Mouse (Mus musculus) CH12.LX (cell line): Measurements from ENCODE around the gene Zfp329. TPM values are rescaled to one million over a fixed set of nuclear protein-coding genes. Genes with fewer than 3 reads are reported as not detected.

ENCODE experiments used
- DNase-seq: peaks from one replicate; pipeline ENCODE4 v3.0.0-alpha.2; 2013; ENCODE audit errors: extremely low read depth
- H3K27ac ChIP-seq: 2 replicates; pipeline ENCODE4 v1.5.1; 2012; ENCODE audit warnings: low read depth, mild to moderate bottlenecking, control low read depth, moderate library complexity; ENCODE audit not compliant: insufficient read depth
- H3K27me3 ChIP-seq: replicated peaks from 2 replicates; pipeline ENCODE3; 2012; ENCODE audit warnings: inconsistent platforms
- H3K36me3 ChIP-seq, 2 experiments: replicated peaks in 1 of 2; 2 replicates each; pipeline versions ENCODE3 to v1.6.1; 2012; ENCODE audit warnings: inconsistent platforms in 1 of 2, low read length in 1 of 2, mild to moderate bottlenecking in 1 of 2, mixed read lengths in 1 of 2, moderate library complexity in 1 of 2; ENCODE audit not compliant: control insufficient read depth in 1 of 2, insufficient read depth in 1 of 2
- H3K4me1 ChIP-seq, 2 experiments: 2 replicates each; pipeline ENCODE4 v1.6.1; 2012; ENCODE audit warnings: inconsistent platforms in 1 of 2, moderate library complexity in 1 of 2; ENCODE audit not compliant: insufficient read depth in 2 of 2, control insufficient read depth in 1 of 2
- H3K4me2 ChIP-seq: 2 replicates; pipeline ENCODE4 v1.6.1; 2012; ENCODE audit warnings: low read depth, mild to moderate bottlenecking, control low read depth; ENCODE audit not compliant: poor library complexity, insufficient read depth, severe bottlenecking
- H3K4me3 ChIP-seq, 3 experiments: fragments of 150-350 bp in 1 of 3; sonication (generic) in 1 of 3; replicated peaks in 1 of 3; 2 replicates each; pipeline versions ENCODE3 to v1.5.1; 2011 to 2012; ENCODE audit warnings: low read depth in 2 of 3, low read length in 2 of 3, mild to moderate bottlenecking in 2 of 3, moderate library complexity in 2 of 3, control low read depth in 1 of 3, improper control_type of control experiment in 1 of 3, inconsistent platforms in 1 of 3, mixed read lengths in 1 of 3; ENCODE audit not compliant: poor library complexity in 1 of 3
- H3K79me2 ChIP-seq: replicated peaks from 2 replicates; pipeline ENCODE4 v1.6.1; 2012; ENCODE audit warnings: mild to moderate bottlenecking, moderate library complexity; ENCODE audit not compliant: control insufficient read depth, poor library complexity, insufficient read depth, severe bottlenecking; ENCODE audit errors: extremely low read depth
- H3K9ac ChIP-seq: 2 replicates; pipeline ENCODE4 v1.6.1; 2012; ENCODE audit warnings: low read depth, mild to moderate bottlenecking, control low read depth, moderate library complexity; ENCODE audit not compliant: insufficient read depth
- H3K9me3 ChIP-seq: replicated peaks from 2 replicates; pipeline ENCODE3; 2012; ENCODE audit warnings: low read length, inconsistent platforms, mixed read lengths
- BHLHE40 ChIP-seq: IDR thresholded peaks from 2 replicates; pipeline ENCODE4 v1.6.1; 2011; ENCODE audit warnings: mild to moderate bottlenecking, low read depth, low read length, improper control_type of control experiment
- CHD1 ChIP-seq: IDR thresholded peaks from 2 replicates; pipeline ENCODE4 v1.6.1; 2012; ENCODE audit warnings: low read depth, low read length, improper control_type of control experiment, inconsistent platforms
- CHD2 ChIP-seq: IDR thresholded peaks from 2 replicates; pipeline ENCODE4 v1.6.1; 2011; ENCODE audit warnings: low read length, improper control_type of control experiment
- CTCF ChIP-seq, 2 experiments: IDR thresholded peaks in 1 of 2; conservative IDR thresholded peaks in 1 of 2; 2 replicates each; pipeline ENCODE4 v1.5.1; 2011 to 2012; ENCODE audit warnings: low read depth in 2 of 2, low read length in 2 of 2, improper control_type of control experiment in 1 of 2, inconsistent platforms in 1 of 2, mild to moderate bottlenecking in 1 of 2, moderate library complexity in 1 of 2
- E2F4 ChIP-seq: IDR thresholded peaks from 2 replicates; pipeline ENCODE4 v1.6.1; 2011; ENCODE audit warnings: low read depth, low read length, improper control_type of control experiment; ENCODE audit not compliant: insufficient replicate concordance
- ELF1 ChIP-seq: IDR thresholded peaks from 2 replicates; pipeline ENCODE4 v1.6.1; 2014; ENCODE audit warnings: low read depth, mild to moderate bottlenecking, inconsistent platforms, low read length, improper control_type of control experiment
- EP300 ChIP-seq: IDR thresholded peaks from 2 replicates; pipeline ENCODE4 v1.6.1; 2011; ENCODE audit warnings: low read length, improper control_type of control experiment
- ETS1 ChIP-seq: conservative IDR thresholded peaks from 2 replicates; pipeline ENCODE4 v1.6.1; 2012; ENCODE audit warnings: low read depth, mild to moderate bottlenecking, inconsistent platforms, low read length, improper control_type of control experiment, moderate library complexity
- GABPA ChIP-seq: IDR thresholded peaks from 2 replicates; pipeline ENCODE4 v1.6.1; 2012; ENCODE audit warnings: low read depth, low read length, improper control_type of control experiment, inconsistent platforms; ENCODE audit not compliant: insufficient replicate concordance
- HCFC1 ChIP-seq: IDR thresholded peaks from 2 replicates; pipeline ENCODE4 v1.6.1; 2012; ENCODE audit warnings: low read depth, mild to moderate bottlenecking, inconsistent platforms, low read length, improper control_type of control experiment
- IRF4 ChIP-seq: IDR thresholded peaks from 2 replicates; pipeline ENCODE4 v1.6.1; 2014; ENCODE audit warnings: low read depth, mild to moderate bottlenecking, inconsistent platforms, low read length, improper control_type of control experiment
- JUN ChIP-seq: IDR thresholded peaks from 2 replicates; pipeline ENCODE4 v1.6.1; 2011; ENCODE audit warnings: low read depth, mild to moderate bottlenecking, low read length, improper control_type of control experiment, moderate library complexity; ENCODE audit not compliant: insufficient read depth
- JUND ChIP-seq: conservative IDR thresholded peaks from 2 replicates; pipeline ENCODE4 v1.6.1; 2011; ENCODE audit warnings: low read depth, low read length, improper control_type of control experiment
- KAT2A ChIP-seq: IDR thresholded peaks from 2 replicates; pipeline ENCODE4 v1.6.1; 2012; ENCODE audit warnings: low read length, improper control_type of control experiment, inconsistent platforms; ENCODE audit not compliant: insufficient replicate concordance
- MAFK ChIP-seq: IDR thresholded peaks from 2 replicates; pipeline ENCODE4 v1.6.1; 2011; ENCODE audit warnings: low read length, improper control_type of control experiment; ENCODE audit not compliant: insufficient replicate concordance
- MAX ChIP-seq: IDR thresholded peaks from 2 replicates; pipeline ENCODE4 v1.6.1; 2011; ENCODE audit warnings: low read length, improper control_type of control experiment
- MAZ ChIP-seq: IDR thresholded peaks from 2 replicates; pipeline ENCODE4 v1.6.1; 2012; ENCODE audit warnings: low read depth, mild to moderate bottlenecking, inconsistent platforms, low read length, improper control_type of control experiment, moderate library complexity
- MEF2A ChIP-seq: IDR thresholded peaks from 2 replicates; pipeline ENCODE4 v1.6.1; 2014; ENCODE audit warnings: low read depth, mild to moderate bottlenecking, inconsistent platforms, low read length, improper control_type of control experiment, borderline replicate concordance
- MXI1 ChIP-seq: IDR thresholded peaks from 2 replicates; pipeline ENCODE4 v1.6.1; 2011; ENCODE audit warnings: mild to moderate bottlenecking, low read depth, low read length, improper control_type of control experiment
- MYC ChIP-seq: IDR thresholded peaks from 2 replicates; pipeline ENCODE4 v1.6.1; 2011; ENCODE audit warnings: low read depth, mild to moderate bottlenecking, improper control_type of control experiment, low read length
- NELFE ChIP-seq: IDR thresholded peaks from 2 replicates; pipeline ENCODE4 v1.6.1; 2011; ENCODE audit warnings: low read depth, low read length, improper control_type of control experiment
- NRF1 ChIP-seq: IDR thresholded peaks from 2 replicates; pipeline ENCODE4 v1.6.1; 2014; ENCODE audit warnings: low read depth, mild to moderate bottlenecking, inconsistent platforms, low read length, improper control_type of control experiment, moderate library complexity
- PAX5 ChIP-seq: IDR thresholded peaks from 2 replicates; pipeline ENCODE4 v1.6.1; 2012; ENCODE audit warnings: low read length, inconsistent platforms, mixed read lengths
- POLR2A ChIP-seq: IDR thresholded peaks from 2 replicates; pipeline ENCODE4 v1.6.1; 2011; ENCODE audit warnings: low read depth, mild to moderate bottlenecking, improper control_type of control experiment, low read length
- POLR2AphosphoS2 ChIP-seq: IDR thresholded peaks from 2 replicates; pipeline ENCODE4 v1.6.1; 2011; ENCODE audit warnings: low read depth, low read length, improper control_type of control experiment
- RAD21 ChIP-seq: IDR thresholded peaks from 2 replicates; pipeline ENCODE4 v1.6.1; 2011; ENCODE audit warnings: low read depth, mild to moderate bottlenecking, low read length, improper control_type of control experiment, moderate library complexity
- RCOR1 ChIP-seq: conservative IDR thresholded peaks from 2 replicates; pipeline ENCODE4 v1.6.1; 2012; ENCODE audit warnings: low read depth, mild to moderate bottlenecking, inconsistent platforms, low read length, improper control_type of control experiment
- SIN3A ChIP-seq: IDR thresholded peaks from 2 replicates; pipeline ENCODE4 v1.6.1; 2012; ENCODE audit warnings: low read length, improper control_type of control experiment, inconsistent platforms
- SMC3 ChIP-seq: IDR thresholded peaks from 2 replicates; pipeline ENCODE4 v1.6.1; 2011; ENCODE audit warnings: low read depth, low read length, improper control_type of control experiment
- TBP ChIP-seq: conservative IDR thresholded peaks from 2 replicates; pipeline ENCODE4 v1.6.1; 2011; ENCODE audit warnings: low read depth, low read length, improper control_type of control experiment
- TCF12 ChIP-seq: IDR thresholded peaks from 2 replicates; pipeline ENCODE4 v1.6.1; 2014; ENCODE audit warnings: low read depth, mild to moderate bottlenecking, inconsistent platforms, low read length, improper control_type of control experiment
- UBTF ChIP-seq: IDR thresholded peaks from 2 replicates; pipeline ENCODE4 v1.6.1; 2012; ENCODE audit warnings: low read depth, mild to moderate bottlenecking, inconsistent platforms, low read length, improper control_type of control experiment, moderate library complexity
- USF1 ChIP-seq: IDR thresholded peaks from 2 replicates; pipeline ENCODE4 v1.6.1; 2014; ENCODE audit warnings: low read depth, mild to moderate bottlenecking, inconsistent platforms, low read length, improper control_type of control experiment
- USF2 ChIP-seq: conservative IDR thresholded peaks from 2 replicates; pipeline ENCODE4 v1.6.1; 2011; ENCODE audit warnings: low read depth, low read length, improper control_type of control experiment
- ZC3H11A ChIP-seq: IDR thresholded peaks from 2 replicates; pipeline ENCODE4 v1.6.1; 2012; ENCODE audit warnings: low read depth, mild to moderate bottlenecking, inconsistent platforms, low read length, improper control_type of control experiment
- ZKSCAN1 ChIP-seq: IDR thresholded peaks from 2 replicates; pipeline ENCODE4 v1.6.1; 2012; ENCODE audit warnings: low read depth, inconsistent platforms, low read length, improper control_type of control experiment, borderline replicate concordance
- ZMIZ1 ChIP-seq: IDR thresholded peaks from 2 replicates; pipeline ENCODE4 v1.6.1; 2012; ENCODE audit warnings: low read depth, mild to moderate bottlenecking, inconsistent platforms, low read length, improper control_type of control experiment
- ZNF384 ChIP-seq: IDR thresholded peaks from 2 replicates; pipeline ENCODE4 v1.6.1; 2012; ENCODE audit warnings: low read depth, low read length, improper control_type of control experiment, inconsistent platforms
- dilution Hi-C: fragments of 300-500 bp; cut with MboI; formaldehyde crosslinking; loops from 2 replicates; pipeline ENCODE4 v1.14.3; 2020; ENCODE audit warnings: low sequenced_read_pairs; ENCODE audit not compliant: extremely low pct_unique_long_range_greater_than_20kb, extremely low pct_ligation_motif_present
- in situ Hi-C: fragments of 300-500 bp; cut with MboI; formaldehyde crosslinking; loops from 3 replicates; pipeline ENCODE4 v1.14.3; 2019; ENCODE audit warnings: low sequenced_read_pairs, low pct_ligation_motif_present, low pct_unique_long_range_greater_than_20kb, mixed read lengths
- polyA plus RNA-seq: library from polyadenylated mRNA; unstranded; fragments of >175 nt; gene quantifications from 2 replicates; pipeline ENCODE4 v1.2.1, GENCODE M21; 2012; ENCODE audit warnings: low read depth; ENCODE audit not compliant: insufficient read length
- total RNA-seq, 2 experiments: library from RNA; depleted of rRNA; stranded (reverse); fragments of 300-350 nt in 1 of 2; fragments of >200 nt in 1 of 2; gene quantifications; 2 replicates each; pipeline ENCODE4 v1.2.3; 2012 to 2014

The Zfp329 gene
- total RNA-seq (2012; rRNA removed) (4.4 and 4.5 TPM in 2 replicates), total RNA-seq (2014; rRNA removed) (3.9 and 7.2 TPM in 2 replicates), polyA plus RNA-seq (4.3 and 4.5 TPM in 2 replicates)

- Histone ChIP-seq H3K4me3 (peak within 1 kb of the TSS; percentile 74 to 91 (median 87)), H3K4me1 (peaks cover 0 to 13% of the 10 kb centered on the region in 2 experiments; a peak in 2 of 4 replicates), H3K27me3 (peaks cover 2% of the 10 kb centered on the region), H3K4me2 (peak within 1 kb of the TSS; percentile 86), H3K9me3 (peaks cover 12% of the 10 kb centered on the region), H3K36me3 (peaks cover 0 to 15% of the 10 kb centered on the region in 2 experiments), H3K79me2 (peaks cover 11% of the 10 kb centered on the region; the same call in 1 of the 2 replicates), H3K27ac (no peak within 1 kb of the TSS), H3K9ac (peak within 1 kb of the TSS; percentile 79)
- peak; percentile 94 for DNase-seq
- TF ChIP-seq IRF4 (no peak), NRF1 (peak; percentile 97), PAX5 (no peak), ETS1 (no peak), TBP (peak; percentile 76), BHLHE40 (0 out of 2 replicates have a peak, but pooled peaks have one; percentile 19), MYC (0 out of 2 replicates have a peak, but pooled peaks have one; percentile 39), UBTF (no peak), HCFC1 (peak; percentile 74), USF2 (no peak), CTCF (conservative IDR thresholded peaks at IDR 0.05 in 1 of 2, IDR thresholded peaks at IDR 0.05 in 1 of 2; ENCODE audit: low read depth in 2 of 2, low read length in 2 of 2) (no peak), MAZ (no peak), MXI1 (no peak), ZKSCAN1 (no peak), GABPA (no peak), JUND (no peak), ELF1 (peak; percentile 43; the same call in 1 of the 2 replicates), RAD21 (no peak), CHD2 (no peak), MAFK (no peak), ZMIZ1 (peak; percentile 69; the same call in 1 of the 2 replicates), EP300 (no peak), MEF2A (no peak), TCF12 (peak; percentile 75), E2F4 (no peak), RCOR1 (no peak), MAX (no peak), POLR2AphosphoS2 (peak; percentile 68; the same call in 1 of the 2 replicates), SIN3A (peak; percentile 68; the same call in 1 of the 2 replicates), KAT2A (no peak), USF1 (no peak), SMC3 (no peak), ZNF384 (no peak), CHD1 (no peak), POLR2A (peak; percentile 91), ZC3H11A (no peak), JUN (no peak), NELFE (peak; percentile 89)
- dilution Hi-C loops = no loop called here
- in situ Hi-C loops = no loop called here
These were observed at the start of gene Zfp329 for GRCm38 (mm10) chr7:12818521-12819295. Gene Zfp329 (minus strand): TSS chr7:12818858.
